Mouse (Mus musculus): ENCODE measurements around the gene Plekha1.

GRCm38 (mm10) chr7:130855681-130856080 is 9.9 kb upstream of the Plekha1 start:
- TF ChIP-seq MYOG (IDR thresholded peaks at IDR 0.05; ENCODE audit: control insufficient read depth in 1 of 3, insufficient read depth in 1 of 3, insufficient read length in 2 of 3, low read depth in 2 of 3) (no peak), POLR2A (IDR thresholded peaks at IDR 0.05; ENCODE audit: insufficient read length, low read depth) (no peak), TCF12 (IDR thresholded peaks at IDR 0.05; ENCODE audit: insufficient read depth, poor library complexity, severe bottlenecking) (no peak), E2F4 (IDR thresholded peaks at IDR 0.05; ENCODE audit: insufficient read depth) (no peak), USF1 (IDR thresholded peaks at IDR 0.05; ENCODE audit: low read depth) (peak; percentile 55), POLR2AphosphoS2 (IDR thresholded peaks at IDR 0.05; ENCODE audit: insufficient read length, low read depth) (no peak), TCF3 (IDR thresholded peaks at IDR 0.05; ENCODE audit: insufficient read length, low read depth) (no peak), REST (IDR thresholded peaks at IDR 0.05; ENCODE audit: insufficient read depth, insufficient read length) (no peak), MYOD1 (IDR thresholded peaks at IDR 0.05; ENCODE audit: control insufficient read depth in 1 of 3, insufficient read length in 2 of 3, low read depth in 2 of 3) (peak in 1 of 3 experiments; percentile 8), MAX (IDR thresholded peaks at IDR 0.05; ENCODE audit: low read depth) (no peak), CEBPB (IDR thresholded peaks at IDR 0.05; ENCODE audit: insufficient read depth, poor library complexity, severe bottlenecking) (no peak), SRF (IDR thresholded peaks at IDR 0.05; ENCODE audit: control insufficient read depth, insufficient read length, low read depth) (no peak)
